Mouse (Mus musculus) lung, embryonic 14.5 days (tissue): ENCODE results near the gene Wbp2. TPM values are rescaled to one million over a fixed set of nuclear protein-coding genes. Genes with fewer than 3 reads are reported as not detected.

ENCODE experiments used
- ATAC-seq: fragments of 200-750 bp; cut with Nextera tagmentation; 2 replicates; pipeline ENCODE4 v1.8.0; 2017; ENCODE audit warnings: mild to moderate bottlenecking, moderate TSS enrichment, moderate library complexity; ENCODE audit not compliant: insufficient read depth
- DNase-seq: peaks from one replicate; pipeline ENCODE4 v3.0.0-alpha.2; 2015
- H3K27ac ChIP-seq: fragments of 300-500 bp; sonication (generic); 2 replicates; pipeline ENCODE4 v1.5.1; 2014; ENCODE audit warnings: low read depth, mild to moderate bottlenecking, moderate library complexity
- H3K27me3 ChIP-seq: fragments of 300-500 bp; sonication (generic); 2 replicates; pipeline ENCODE4 v1.6.1; 2014; ENCODE audit warnings: low read length, control low read depth; ENCODE audit not compliant: insufficient read depth
- H3K36me3 ChIP-seq: fragments of 300-500 bp; sonication (generic); 2 replicates; pipeline ENCODE4 v1.6.1; 2014; ENCODE audit warnings: control low read depth; ENCODE audit not compliant: insufficient read depth
- H3K4me1 ChIP-seq: fragments of 300-500 bp; sonication (generic); 2 replicates; pipeline ENCODE4 v1.6.1; 2014; ENCODE audit warnings: antibody characterized with exemption, control low read depth; ENCODE audit not compliant: insufficient read depth
- H3K4me2 ChIP-seq: fragments of 300-500 bp; sonication (generic); 2 replicates; pipeline ENCODE4 v1.6.1; 2014; ENCODE audit warnings: mild to moderate bottlenecking
- H3K4me3 ChIP-seq: fragments of 300-500 bp; sonication (generic); 2 replicates; pipeline ENCODE4 v1.5.1; 2014; ENCODE audit warnings: low read depth, low read length
- H3K9ac ChIP-seq: fragments of 300-500 bp; sonication (generic); 2 replicates; pipeline ENCODE4 v1.6.1; 2014
- H3K9me3 ChIP-seq: fragments of 300-500 bp; sonication (generic); 2 replicates; pipeline ENCODE4 v1.6.1; 2016; ENCODE audit warnings: low read depth, low read length, control low read depth
- CTCF ChIP-seq: IDR thresholded peaks from 2 replicates; pipeline ENCODE4 v1.5.1; 2016; ENCODE audit warnings: antibody characterized with exemption, low read depth
- WGBS: fragments of 180-500 bp; shearing (Covaris S2); extraction: QIAGEN DNeasy Blood & Tissue Kit; methylation state at CpG from one replicate; pipeline ENCODE4 v1.1.7; 2014; 5-methylcytosine and 5-hydroxymethylcytosine counted together
- polyA plus RNA-seq: library from polyadenylated mRNA; unstranded; fragments of >200 nt; fragmentation: Nextera tagmentation; extraction: Ambion mirVana; gene quantifications from 2 replicates; pipeline ENCODE4 v1.2.1, GENCODE M21; 2014

The Wbp2 gene
- polyA plus RNA-seq, 1 experiment from 2014 or later, result 69.8 TPM

DNA sequence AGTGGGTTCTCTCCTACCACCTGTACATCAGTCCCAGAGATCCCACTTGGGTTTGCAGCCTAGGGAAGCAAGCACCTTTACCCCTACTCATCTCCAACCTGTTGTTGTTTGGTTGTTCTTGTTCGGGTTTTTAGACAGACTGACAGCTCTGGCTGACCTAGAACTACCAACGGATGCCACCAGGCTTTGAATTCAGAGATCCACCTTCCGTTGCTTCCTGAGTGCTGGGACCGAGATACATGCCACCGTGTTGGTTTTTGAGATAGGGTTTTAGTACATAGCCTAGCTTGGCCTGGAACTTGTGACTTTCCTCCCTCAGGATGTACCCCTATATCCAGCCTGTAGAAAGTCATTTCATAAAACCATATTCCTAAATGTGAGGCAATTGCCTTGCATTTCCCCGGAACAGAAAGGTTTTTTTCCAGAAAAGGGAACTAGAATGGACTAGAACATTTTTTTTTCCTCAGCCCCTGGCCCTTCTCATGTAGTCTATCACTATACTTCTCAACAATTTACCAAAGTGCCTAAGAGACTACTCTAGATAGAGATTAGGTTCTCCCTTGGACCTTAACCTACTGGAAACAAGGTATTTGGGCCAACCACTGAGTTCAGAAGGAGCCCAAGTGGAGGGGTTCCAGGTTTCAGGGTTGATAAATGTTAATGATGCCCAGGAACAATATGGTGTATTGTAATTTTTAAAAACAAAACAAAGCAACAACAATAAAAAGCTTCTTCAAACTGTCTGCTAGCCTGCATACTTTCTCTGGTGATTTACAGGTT lies 57.5 kb downstream of the Wbp2 start:
- Histone ChIP-seq H3K4me3 (peak overlapping the region; percentile 76), H3K27me3 (no peaks in the 10 kb centered on the region), H3K36me3 (no peaks in the 10 kb centered on the region), H3K27ac (peak overlapping the region; percentile 99), H3K4me2 (peak overlapping the region; percentile 79), H3K9ac (peak overlapping the region; percentile 95), H3K9me3 (no peaks in the 10 kb centered on the region), H3K4me1 (no peaks in the 10 kb centered on the region)
- DNase-seq (no peak), ATAC-seq (no peak)
- 75% methylated on average over 6 of the region's 6 CpGs for WGBS
- TF ChIP-seq CTCF, result no peak

Other genes with a start within 250 kb of the Wbp2 start
- 0.12 and 0.28 TPM in 2 replicates for gene Myo15b, start 228.6 kb downstream of the Wbp2 start, polyA plus RNA-seq
- 1.9 and 3.2 TPM in 2 replicates for gene Smim5, start 187.0 kb downstream of the Wbp2 start, polyA plus RNA-seq
- 11.4 and 12.2 TPM in 2 replicates for gene Smim6, start 175.0 kb downstream of the Wbp2 start, polyA plus RNA-seq
- 39.1 and 43.5 TPM in 2 replicates for gene Sap30bp, start 153.7 kb downstream of the Wbp2 start, polyA plus RNA-seq
- gene Recql5, start 153.5 kb downstream of the Wbp2 start, polyA plus RNA-seq, result 17.8 and 21.7 TPM in 2 replicates
- 2.0 and 2.3 TPM in 2 replicates for gene Itgb4, start 112.3 kb downstream of the Wbp2 start, polyA plus RNA-seq
- 191 and 208 TPM in 2 replicates for gene Galk1, start 74.3 kb downstream of the Wbp2 start, polyA plus RNA-seq
- gene H3f3b, start 59.0 kb downstream of the Wbp2 start, polyA plus RNA-seq, result 1,851 and 1,959 TPM in 2 replicates
- 39.5 and 44.4 TPM in 2 replicates for gene Unk, start 56.7 kb downstream of the Wbp2 start, polyA plus RNA-seq
- 2.5 and 3.3 TPM in 2 replicates for gene Unc13d, start 9.0 kb downstream of the Wbp2 start, polyA plus RNA-seq
- gene Trim47, start 40.2 kb upstream of the Wbp2 start, polyA plus RNA-seq, result 12.7 and 13.2 TPM in 2 replicates
- 3.7 and 3.9 TPM in 2 replicates for gene Trim65, start 44.1 kb upstream of the Wbp2 start, polyA plus RNA-seq
- gene Mrpl38, start 51.9 kb upstream of the Wbp2 start, polyA plus RNA-seq, result 89.3 and 91.9 TPM in 2 replicates
- 30.9 and 35.2 TPM in 2 replicates for gene Fbf1, start 81.2 kb upstream of the Wbp2 start, polyA plus RNA-seq
- 64.1 and 66.7 TPM in 2 replicates for gene Ten1, start 111.9 kb upstream of the Wbp2 start, polyA plus RNA-seq
- gene Acox1, start 112.0 kb upstream of the Wbp2 start, polyA plus RNA-seq, result 21.4 and 22.1 TPM in 2 replicates
- 4.4 and 4.8 TPM in 2 replicates for gene Evpl, start 151.1 kb upstream of the Wbp2 start, polyA plus RNA-seq
- gene Srp68, start 187.2 kb upstream of the Wbp2 start, polyA plus RNA-seq, result 85.7 and 89.8 TPM in 2 replicates
- 0.11 TPM in 1 of 2 replicates, not detected in the other for gene Galr2, start 193.9 kb upstream of the Wbp2 start, polyA plus RNA-seq
- 63.7 and 68.4 TPM in 2 replicates for gene Exoc7, start 220.2 kb upstream of the Wbp2 start, polyA plus RNA-seq
- gene Foxj1, start 248.4 kb upstream of the Wbp2 start, polyA plus RNA-seq, result 1.3 and 2.1 TPM in 2 replicates